Mouse (Mus musculus): ENCODE data around the gene Pla2g6.

GRCm38 (mm10) chr15:79273020-79273419 lies 55.2 kb downstream of the Pla2g6 start:
- no peak for TF ChIP-seq FLI1 (IDR thresholded peaks at IDR 0.05; ENCODE audit: low read length)
- TF ChIP-seq GATA1 (IDR thresholded peaks at IDR 0.05; ENCODE audit: borderline replicate concordance, low read length): no peak

Measured in megakaryocyte, embryonic 14.5 days (primary cell).